Mouse (Mus musculus): Measurements from ENCODE around the gene Tmem230.

DNA sequence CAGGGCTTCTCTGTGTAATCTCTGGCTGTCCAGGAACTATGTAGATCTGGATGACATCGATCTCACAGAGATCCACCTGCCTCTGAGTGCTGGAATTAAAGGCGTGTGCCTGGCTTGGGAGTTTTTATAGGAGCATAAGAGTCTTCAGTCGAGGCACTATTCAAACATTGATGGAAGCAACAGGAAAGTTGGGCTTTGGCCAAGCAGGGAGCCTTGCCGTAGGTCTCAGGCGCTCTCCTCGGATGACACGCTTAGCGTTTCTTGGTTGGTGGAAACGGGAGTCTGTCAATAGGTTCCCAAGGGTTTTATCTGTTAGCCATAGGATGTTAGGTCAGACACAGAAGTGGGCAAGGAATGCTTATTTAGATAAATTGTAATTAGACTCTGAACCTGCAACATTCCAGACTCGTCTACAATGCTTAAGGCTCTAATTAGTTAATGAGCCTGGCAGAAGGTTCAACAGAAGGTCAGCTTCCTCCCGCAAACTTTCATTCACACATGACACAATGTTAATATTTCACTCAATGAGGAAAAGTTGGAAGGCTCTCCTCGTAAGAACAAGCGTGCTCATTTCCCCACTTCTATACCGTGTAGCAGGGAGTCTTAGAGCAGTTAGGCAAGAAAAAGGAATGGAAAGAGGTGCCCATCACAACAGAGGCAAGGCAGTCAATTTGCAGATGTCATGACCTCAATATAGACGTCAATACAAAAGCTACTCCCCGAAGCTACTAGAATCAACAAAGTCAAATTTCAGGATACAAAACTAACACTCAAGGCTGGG is 13.4 kb downstream of the Tmem230 start:
- TF ChIP-seq POLR2A (IDR thresholded peaks at IDR 0.05; ENCODE audit: low read depth, low read length) (no peak), CTCF (conservative IDR thresholded peaks at IDR 0.05; ENCODE audit: insufficient read depth, insufficient read length, low read depth, low read length) (no peak)

Data from kidney, adult 2 months (tissue).